Mouse (Mus musculus) yolk sac, embryonic 10.5 days (tissue): ENCODE measurements around the gene Bcam.

ENCODE experiments used
- DNase-seq: peaks from one replicate; pipeline ENCODE4 v3.0.0-alpha.2; 2017; ENCODE audit warnings: low spot score

Gene Bcam

DNA sequence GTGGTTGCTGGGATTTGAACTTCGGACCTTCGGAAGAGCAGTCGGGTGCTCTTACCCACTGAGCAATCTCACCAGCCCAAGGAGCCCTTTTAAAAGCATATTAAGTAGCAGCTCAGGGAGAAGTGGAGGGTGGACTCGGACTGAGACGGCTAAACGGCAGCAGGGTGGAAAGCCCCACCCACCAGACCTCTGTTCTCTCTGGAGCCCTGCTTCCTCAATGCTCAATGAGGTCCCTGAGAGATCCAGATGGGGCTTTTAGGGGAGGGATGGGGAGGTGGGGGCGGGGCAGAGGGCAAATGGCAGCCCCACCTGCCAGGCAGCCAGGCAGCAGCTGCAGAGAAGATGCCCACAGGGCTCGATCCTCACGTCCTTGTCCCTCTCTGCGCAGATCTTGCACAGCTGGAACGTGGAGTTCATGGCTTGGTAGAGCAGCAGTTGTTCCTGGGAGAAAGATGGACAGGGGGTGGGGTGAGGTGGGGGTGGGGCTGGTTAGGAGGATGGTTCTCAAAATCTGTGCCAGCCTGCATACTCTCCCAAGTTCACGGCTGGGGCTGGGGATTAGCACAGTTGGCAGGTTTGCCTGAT is 15.2 kb upstream of the Bcam start:
- peak; percentile 20 for DNase-seq

GRCm38 (mm10) chr7:19784764-19785535 is 14.1 kb upstream of the Bcam start:
- peak; percentile 87 for DNase-seq

DNA sequence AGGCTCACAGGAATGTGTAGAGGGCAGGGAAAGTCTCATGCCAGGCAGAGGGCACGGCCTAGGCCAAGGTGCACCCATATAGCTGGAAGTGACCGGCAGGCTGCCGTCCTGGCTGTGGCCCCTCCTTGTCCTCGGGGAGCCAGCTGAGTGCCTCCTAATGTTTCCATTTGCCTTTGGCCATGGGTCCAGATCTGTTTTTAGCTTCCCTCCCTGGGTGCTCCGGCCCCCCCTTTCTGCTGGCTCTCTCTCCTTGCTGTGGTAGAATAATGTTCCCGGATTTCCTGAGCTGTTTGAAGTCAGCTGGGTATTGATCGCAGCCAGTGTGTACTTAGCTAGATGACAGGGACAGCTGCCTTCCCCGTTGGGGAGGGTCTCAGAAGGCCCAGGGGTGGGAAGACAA is 12.8 kb upstream of the Bcam start:
- no peak for DNase-seq

GRCm38 (mm10) chr7:19782645-19783044 is 11.8 kb upstream of the Bcam start:
- no peak for DNase-seq

- no peak for DNase-seq
Observed at GRCm38 (mm10) chr7:19781741-19782140, 10.9 kb upstream of the Bcam start.

GRCm38 (mm10) chr7:19779903-19780302 is 9.1 kb upstream of the Bcam start:
- no peak for DNase-seq

- DNase-seq, result no peak
Observed at GRCm38 (mm10) chr7:19778645-19779044, 7.8 kb upstream of the Bcam start.

GRCm38 (mm10) chr7:19777049-19777723 is 6.4 kb upstream of the Bcam start:
- DNase-seq, result no peak

- DNase-seq, result no peak
Observed at GRCm38 (mm10) chr7:19771682-19772081, 866 bp upstream of the Bcam start.

DNA sequence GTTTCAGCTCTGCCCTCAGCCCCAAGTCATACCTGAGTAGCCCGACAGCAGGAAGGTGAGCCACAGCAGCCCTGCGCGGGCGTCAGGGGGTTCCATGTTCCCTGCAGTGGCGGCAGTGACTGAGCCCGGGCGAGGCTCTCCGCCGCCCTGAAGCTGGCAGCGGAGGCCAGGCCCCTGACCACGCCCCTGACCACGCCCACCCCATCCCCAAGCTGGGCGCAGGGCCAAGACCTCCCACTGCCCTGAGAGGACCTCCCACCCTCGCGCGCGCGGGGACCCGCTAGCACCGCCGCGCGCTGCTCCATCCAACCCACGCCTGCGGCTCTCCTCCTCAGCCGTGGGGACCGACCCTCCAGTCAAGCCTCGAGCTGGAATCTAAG is 451 bp downstream of the Bcam start:
- DNase-seq, result peak; percentile 90

DNA sequence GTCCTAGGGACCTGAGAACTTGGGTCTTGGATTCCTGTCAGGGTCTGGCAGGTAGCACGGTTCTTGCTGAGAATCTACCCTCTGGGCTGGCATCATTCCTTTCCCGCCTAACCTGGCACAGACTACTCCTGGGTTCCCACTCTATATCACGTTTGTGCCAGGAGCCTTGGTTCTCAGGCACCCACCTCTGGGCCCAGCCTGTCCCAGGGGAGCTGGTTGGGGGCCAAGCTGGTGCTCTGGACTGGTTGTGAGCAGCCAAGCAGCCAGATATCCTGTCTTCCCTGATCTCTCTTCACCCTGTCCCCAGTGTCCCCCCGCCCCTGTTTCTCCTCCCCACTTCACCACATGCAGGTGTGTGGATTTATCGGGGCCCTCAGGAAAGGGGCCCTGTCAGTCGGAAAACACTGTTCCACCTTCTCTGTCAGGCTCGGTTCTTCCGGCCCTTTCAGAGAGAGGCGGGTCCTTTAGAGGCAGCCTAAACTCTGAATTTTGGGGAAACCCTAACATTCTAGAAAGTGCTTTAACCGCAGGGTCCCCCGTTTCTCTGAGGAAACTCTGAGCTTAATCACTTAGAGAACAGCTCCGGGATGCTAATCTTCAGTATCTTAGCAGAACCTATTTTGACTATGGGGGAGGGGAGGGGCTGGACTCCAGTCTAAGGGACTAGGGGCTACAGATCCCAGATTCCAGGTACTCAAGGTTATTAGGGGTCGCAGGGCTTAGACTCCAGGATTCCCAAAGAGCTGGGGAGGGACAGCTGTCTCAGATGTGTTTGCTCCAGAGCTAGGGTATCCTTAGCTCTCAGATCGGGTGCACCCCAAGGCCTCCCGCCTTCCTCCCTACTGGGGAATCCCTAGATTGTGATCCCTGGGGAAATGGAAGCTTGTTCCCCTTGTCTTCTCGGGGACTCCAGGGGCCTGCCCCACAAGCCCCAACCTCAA is 1.1 kb downstream of the Bcam start:
- DNase-seq, result no peak

DNA sequence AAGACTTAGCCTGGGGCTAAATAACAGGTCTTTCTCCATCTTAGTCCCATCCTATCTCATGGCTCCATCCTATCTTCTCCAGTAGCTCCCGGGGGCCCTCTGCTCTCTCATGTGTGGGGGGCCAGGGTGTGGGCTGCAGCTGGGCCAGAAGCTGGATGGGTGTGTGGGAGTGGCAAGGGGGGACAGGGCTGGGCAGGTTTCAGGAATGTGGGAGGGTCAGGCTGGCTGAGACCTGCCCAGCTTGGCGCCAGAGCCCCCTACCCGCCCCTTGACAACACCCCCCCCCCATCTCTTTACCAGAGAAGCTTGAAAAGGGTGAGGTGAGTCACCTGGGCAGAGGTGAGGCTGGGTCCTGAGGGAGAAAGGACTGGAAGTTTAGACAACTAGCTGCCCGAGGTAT is 1.8 kb downstream of the Bcam start:
- no peak for DNase-seq

DNA sequence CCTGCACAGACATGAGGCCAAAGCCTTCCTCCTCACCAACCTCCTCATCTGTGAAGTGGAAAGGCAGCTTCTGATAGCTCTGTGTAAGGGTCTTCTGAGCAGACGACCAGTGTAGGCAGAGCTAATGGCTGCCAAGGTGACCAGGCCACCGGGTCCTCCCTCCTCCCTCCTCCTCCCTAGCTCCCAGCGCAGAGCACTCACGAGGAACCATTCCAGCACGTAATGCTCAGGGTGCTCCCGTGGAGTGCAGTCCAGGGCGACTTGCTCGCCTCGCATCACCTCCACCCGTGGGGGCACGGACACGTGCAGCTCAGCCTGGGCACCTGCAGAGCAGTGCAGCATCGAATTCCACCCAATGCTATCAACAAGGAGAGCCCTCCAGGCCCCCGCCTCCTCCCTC is 2.6 kb downstream of the Bcam start:
- no peak for DNase-seq

DNA sequence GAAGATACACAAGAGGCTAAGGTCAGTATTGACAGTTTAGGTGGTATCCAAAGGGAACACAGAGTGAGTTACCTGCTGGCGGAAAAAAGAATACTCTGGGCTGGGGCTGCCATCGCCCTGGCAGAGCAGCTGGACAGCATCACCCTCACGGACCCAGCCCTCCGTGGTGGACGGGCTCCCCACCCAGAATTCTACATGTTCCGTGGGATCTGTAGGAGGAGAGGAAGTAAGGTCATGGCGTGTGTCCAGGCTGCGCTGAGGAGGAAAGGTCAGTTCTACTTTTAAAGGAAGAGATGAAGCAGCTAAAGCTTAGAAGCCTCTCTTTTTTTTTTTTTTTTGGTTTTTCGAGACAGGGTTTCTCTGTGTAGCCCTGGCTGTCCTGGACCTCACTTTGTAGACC is 6.2 kb downstream of the Bcam start:
- no peak for DNase-seq

- DNase-seq, result peak; percentile 58
Observed at GRCm38 (mm10) chr7:19763829-19764477, 6.9 kb downstream of the Bcam start.

- no peak for DNase-seq
Observed at GRCm38 (mm10) chr7:19762283-19762682, 8.5 kb downstream of the Bcam start.

DNA sequence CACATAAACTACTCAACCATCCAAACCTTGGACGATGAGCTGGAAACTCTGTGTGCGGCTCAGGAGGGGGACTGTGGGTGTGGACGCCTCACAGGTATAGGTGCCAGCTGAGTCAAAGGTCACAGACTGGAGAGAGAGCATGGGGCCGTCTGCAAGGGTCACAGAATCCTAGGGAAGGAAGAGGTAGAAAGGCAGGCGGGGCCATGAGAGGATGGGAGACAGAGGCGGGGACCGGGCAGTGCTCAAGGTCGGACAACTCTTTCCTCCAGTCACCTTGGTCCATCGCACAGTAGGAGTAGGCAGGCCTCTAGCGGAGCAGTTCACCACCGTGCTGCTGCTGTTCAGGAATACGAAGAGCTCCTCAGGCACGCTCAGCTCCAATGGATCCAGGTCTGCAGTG is 10.8 kb downstream of the Bcam start:
- DNase-seq, result no peak

- DNase-seq, result no peak
Observed at GRCm38 (mm10) chr7:19758623-19759022, 12.2 kb downstream of the Bcam start.

GRCm38 (mm10) chr7:19755851-19756786 is 14.7 kb downstream of the Bcam start:
- DNase-seq, result no peak

- no peak for DNase-seq
Observed at GRCm38 (mm10) chr7:19755008-19755407, 15.8 kb downstream of the Bcam start.

- DNase-seq, result no peak
Observed at GRCm38 (mm10) chr7:19754065-19754464, 16.8 kb downstream of the Bcam start.
